Mouse (Mus musculus) 416B (cell line): ENCODE measurements at regions not wholly inside any gene's neighbourhood (a gene's known extent, or its start where the extent isn't known, plus 50 kb on each side); places are given as distances from the start of the nearest gene placed in this dataset.

Experiments
- DNase-seq: peaks from one replicate; pipeline ENCODE4 v3.0.0; 2011; ENCODE audit warnings: low read depth

DNA sequence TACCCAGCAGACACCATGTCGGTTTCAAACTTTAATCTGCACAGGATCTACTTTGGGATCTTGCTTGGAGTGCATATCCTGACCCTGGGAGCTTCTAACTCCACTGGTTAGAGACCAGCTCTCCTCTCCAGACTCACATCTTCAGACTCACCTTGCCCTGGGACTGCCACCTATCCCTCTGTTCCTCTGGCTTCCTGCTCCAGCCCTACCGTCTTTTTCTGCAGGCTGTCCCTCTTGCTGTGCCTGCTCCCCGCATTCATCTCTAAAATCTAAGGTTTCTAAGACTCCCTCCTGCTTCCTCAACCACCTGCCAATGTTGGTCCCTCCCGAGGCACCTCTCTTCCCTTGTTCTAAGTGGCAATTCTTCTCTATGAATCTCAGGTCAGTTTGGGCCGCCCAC, 233.2 kb downstream of the Plpp3 start:
- DNase-seq: no peak

DNA sequence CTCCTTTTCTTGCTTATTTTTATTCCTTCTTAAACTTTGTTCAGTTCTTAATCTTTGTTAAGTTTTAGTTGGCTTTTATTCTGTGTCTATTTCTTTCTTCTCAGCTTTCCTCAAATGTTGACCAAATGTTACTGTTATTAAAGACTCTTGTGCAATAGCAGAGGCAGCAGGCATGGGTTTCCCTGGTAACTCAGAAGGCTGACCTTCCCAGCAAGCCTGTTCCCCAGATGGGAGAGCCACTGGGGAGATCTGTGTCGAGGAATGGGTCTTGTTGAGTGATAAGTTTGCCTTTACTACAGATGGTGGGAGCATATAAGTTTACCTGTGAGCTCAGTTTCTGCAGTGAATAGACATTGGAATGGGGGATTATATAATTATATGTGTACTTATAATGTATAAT, 237.2 kb downstream of the Plpp3 start:
- no peak for DNase-seq

DNA sequence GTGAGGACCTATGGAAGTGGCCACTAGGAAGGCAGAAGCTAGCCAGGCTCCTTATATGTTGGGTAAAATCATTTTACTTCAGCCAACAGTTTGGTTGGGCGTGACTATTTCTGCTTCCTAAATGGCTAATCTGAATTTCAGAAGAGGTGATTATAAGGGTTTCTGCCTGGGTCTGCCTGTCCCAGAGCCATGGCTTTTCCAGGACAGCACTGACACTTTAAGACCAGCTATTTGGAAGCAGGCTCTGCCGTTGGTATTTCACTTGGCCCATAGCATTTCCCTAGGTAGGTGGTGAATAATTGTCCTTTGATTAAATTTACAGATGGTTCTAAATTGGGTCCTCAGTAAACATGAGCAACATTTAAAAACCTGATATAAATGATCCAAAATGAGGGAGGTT, 240.3 kb downstream of the Plpp3 start:
- DNase-seq: no peak

DNA sequence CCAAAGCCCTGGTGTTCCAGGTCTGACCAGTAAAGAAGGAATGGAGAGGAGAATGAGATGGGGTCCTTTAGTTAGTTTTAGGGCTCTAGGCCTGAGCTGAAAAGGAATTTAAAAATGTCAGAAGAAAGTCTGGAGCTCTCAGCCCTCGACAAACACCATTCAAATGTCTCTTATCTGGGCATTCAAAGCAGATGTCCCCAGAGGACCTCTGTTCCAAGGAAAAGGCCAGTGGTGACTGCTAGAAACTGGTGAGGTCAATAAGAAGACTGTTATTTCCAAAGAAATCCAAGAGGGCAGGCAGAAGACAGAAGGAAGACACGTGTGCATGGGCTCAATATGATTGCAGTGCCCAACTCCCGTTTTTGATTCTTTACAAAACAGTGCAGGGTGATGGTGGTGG, 244.9 kb downstream of the Plpp3 start:
- no peak for DNase-seq

DNA sequence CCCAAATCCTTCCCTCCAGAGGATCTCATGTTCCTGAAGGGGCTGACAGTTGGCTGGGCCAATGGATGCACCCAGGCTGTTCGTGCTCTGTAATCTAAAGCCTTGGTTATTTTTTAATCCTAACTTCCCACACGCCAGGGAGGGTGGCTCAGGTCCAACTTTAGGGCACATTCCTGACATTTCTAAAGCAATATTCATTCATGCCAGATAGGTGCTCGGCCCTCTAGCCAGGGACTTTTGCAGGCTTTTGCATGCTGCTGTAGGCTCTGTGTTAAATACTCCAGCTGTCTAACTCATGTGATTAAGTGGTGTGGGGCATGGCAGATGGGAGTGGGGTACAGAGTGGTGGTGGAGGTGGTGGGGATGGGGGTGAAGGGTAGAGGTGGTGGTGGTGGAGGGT, 246.0 kb downstream of the Plpp3 start:
- DNase-seq: no peak

DNA sequence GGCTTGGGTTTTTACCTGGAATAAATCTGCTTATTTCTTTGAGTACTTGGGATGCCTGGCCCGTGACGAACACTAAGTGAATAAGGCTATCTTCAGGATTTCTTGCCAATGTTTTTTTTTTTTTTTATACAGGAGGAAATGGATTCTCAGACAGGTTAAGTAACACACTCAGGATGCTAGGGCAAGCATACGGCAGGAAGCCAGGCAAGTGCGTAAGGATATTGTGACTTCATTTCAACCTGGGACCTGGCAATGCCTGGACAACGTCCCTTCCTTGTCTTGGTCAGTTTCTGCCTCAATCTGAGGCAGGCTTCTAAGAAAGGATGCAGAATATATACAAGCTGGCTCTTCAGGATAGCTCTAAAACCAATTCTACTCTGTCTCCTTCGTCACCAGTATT, 246.5 kb downstream of the Plpp3 start:
- no peak for DNase-seq

DNA sequence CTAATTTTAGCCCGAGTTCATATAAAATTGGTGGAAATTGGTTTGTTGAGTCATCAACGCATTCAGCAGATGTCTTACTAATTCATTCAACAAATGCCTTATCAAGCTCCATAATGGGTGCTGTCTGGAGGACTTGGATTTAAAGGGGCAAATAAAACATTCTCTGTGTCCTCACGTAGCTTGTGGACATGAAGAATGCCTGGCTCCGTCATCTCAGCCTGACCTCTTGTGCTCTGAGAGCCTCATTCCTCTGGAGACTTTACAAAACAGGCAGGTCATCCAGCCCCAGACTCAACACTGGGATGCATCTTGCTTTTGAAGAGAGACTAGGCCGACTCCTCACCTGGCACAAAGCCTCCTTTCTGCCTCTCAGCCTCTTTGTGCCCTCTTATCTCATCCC, 248.6 kb downstream of the Plpp3 start:
- no peak for DNase-seq

DNA sequence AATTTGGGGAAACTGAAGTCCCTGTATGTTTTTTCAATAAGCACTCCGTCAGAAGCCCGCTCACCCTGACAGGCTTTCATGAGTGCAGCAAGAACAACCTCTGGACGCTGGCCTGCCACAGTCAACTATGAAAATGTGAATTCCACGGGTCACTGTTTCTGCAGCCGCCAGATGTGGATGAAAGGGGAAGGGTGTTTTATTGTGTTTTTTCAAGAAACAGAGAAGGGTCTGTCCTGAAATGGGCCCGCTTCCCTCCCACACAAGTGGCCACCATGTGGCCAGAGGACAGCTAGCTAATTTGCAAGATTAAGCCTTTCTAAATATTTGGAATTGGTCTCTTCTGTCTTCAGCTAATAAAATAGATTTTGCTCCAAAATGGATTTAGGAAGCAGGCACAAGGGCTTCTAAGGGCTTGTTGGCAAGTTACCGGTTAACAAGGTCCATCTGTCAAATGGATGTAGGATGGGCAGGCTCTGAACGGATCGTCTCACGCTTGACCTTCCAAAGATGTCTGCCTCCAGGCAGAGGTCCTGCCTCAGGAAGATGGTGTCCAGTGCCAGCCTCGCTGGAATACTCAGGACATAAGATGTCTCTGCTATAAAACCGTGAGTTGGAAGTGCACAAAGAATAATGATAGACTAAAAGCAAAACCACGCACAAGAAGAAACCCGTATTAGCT, 249.8 kb downstream of the Plpp3 start:
- DNase-seq: no peak

DNA sequence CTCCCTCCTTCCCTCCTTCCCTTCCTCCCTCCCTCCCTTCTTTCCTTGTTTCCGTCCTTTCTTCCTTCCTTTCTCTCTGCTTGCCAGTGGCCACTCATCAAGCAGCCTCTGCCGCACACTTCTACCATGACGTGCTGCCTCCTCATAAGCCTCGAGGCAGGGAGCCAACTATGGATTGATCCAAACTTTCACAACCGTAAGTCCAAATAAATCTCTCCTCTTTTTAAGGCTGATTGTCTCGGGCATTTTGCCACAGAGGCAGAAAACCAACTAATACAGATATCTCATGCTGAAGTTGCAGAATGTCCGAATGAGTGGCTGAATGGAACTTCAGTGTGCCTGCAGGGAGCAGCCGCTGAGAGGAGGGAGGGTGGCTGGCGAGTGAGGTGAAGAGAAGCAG, 251.7 kb downstream of the Plpp3 start:
- no peak for DNase-seq

DNA sequence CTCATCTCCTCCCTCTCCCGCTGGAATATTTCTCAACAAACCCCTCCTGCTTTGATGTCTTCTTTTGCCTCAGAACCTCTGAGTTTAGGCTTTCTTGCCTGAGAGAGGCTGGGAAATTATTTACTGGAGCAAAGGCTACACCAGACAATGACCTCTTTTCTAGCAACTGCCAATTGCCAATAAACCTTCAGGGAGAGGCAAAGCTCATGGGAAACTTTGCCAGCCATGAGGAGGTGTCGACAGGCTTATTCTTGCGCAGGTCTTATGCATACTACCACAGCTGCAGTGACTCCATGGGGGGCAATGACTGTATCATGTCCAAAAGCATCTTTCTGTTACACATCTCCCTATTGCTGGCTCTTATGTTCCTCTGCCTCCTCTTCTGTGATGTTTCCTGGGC, 260.0 kb downstream of the Plpp3 start:
- DNase-seq: no peak

DNA sequence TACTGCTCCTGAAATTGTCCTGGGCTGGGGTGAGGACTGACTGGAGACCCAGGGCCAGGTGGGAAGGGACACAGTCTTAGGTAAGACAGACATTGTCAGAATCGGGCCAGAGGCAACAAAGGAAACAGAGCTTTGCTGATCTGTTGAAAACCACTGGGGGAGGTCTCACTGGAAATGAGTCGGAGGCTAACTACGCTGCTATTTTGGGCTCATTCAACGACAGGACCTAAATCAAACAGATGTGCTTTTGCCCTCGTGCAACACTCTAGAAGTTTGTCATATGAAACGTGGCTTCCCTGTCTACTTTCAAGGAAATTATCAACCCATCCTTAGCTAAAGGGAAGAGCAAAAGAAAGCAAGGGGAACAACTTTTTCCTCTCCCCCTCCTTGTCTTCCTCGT, 265.3 kb downstream of the Plpp3 start:
- DNase-seq: no peak

DNA sequence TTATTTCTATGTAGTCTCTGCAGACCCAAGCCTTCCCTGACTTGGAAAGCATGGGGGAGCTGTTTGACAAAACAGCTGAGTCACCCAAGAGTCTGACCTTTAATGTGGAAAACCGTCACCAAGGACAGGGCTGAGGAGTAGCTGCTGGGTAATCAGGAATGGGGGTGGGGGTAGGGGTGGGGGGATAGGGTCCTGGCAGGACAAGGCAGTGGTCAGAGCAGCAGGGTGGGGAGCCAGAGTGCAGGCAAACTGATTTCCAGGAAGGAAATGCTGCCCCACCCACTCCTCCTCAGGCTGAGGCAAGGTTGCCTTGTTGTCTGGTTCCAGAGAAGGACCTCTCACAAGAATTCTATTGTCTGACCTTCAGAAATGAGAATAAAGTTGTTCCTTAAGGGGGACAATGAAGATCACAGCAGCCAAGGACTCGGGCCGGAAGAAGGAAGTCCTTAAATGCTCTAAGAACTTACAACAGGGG, 266.6 kb downstream of the Plpp3 start:
- DNase-seq: no peak

DNA sequence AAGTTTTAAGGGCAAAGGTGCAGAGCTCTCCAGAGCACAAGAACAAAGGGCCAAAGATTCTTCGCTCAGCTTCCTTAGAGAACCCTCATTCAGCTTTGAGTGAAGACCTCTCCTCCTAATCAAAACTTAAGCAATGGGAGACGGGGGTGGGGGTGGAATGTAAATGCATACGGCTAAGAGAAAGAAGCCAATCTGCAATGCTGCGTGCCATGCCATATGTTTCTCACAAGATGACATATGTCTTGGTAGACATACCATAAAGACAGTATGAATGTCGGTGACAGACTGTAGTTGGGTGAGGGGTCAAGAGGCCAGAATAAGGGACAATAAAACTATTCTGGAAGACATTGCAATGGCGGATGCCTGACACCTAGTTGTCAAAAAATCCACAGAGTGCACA, 267.9 kb downstream of the Plpp3 start:
- DNase-seq: no peak

DNA sequence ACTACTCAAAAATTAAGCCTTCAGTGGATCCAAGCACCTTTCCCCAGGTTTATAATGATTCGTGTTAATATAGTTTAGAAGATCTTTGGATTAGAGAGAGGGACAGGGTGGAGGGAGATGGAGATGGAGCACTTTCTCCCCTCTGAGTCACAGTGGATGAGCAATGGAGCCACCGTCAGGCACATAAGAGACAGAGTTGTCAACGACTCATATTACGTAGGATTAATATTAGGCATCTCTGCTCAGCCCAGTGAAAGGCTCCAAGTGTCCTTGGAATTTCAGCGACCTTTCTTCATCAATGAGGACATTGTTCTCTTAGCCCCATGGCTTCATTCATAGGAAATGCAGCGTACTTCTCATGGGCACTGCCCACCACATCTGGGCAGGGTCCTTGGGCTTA, 270.4 kb downstream of the Plpp3 start:
- DNase-seq: no peak

DNA sequence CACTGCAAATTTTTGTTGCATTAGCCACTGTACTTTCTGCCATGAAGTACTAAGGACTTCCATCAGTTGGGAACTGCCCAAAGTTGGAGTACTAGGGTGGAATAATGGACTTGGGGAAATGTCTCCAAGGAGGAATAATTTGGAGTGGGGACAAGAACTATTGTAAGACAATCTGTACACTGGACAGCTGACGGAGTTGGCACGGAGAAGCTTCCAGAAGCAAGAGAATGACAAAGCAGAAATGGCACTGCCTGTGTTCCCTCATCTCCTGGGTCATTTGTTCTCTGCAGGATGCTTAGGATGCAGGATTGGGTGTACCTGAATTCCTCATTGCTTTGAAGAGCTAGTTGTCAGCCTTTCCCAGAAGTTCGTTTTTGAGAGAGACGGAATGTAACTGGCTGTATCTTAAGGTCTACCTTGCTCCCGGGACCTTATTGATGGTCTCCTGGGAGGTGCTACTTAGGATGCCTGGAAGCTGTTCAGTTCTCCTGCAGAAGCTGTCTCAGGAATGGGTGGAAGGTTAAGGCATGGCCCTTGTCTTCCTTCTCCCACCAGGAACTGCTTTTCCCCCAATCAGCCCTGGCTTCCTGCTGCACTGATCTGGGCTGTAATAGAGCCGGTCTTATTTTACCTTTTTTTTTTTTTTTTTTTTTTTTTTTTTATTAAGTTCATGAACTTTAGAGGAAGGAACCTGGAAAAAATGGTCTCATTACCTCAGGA, 272.4 kb downstream of the Plpp3 start:
- DNase-seq: no peak

DNA sequence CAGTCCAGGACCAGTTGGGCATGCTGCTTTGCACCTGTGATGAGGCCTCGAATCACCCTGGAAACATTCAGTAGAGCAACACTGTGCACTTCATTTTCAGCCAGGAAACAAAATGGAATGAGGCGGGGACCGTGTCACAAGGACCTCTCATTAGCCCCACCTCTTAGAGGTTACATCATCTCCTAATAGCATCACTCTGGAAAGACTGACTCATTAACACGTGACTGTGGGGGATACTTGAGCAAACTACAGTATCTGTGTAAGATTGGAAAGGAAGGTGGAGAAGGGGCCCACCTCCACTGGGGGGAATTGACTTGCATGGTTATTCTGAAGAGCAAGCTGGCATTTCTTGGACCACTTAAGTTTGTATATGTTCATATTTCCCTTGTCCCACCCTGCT, 275.3 kb downstream of the Plpp3 start:
- DNase-seq: peak; percentile 3

DNA sequence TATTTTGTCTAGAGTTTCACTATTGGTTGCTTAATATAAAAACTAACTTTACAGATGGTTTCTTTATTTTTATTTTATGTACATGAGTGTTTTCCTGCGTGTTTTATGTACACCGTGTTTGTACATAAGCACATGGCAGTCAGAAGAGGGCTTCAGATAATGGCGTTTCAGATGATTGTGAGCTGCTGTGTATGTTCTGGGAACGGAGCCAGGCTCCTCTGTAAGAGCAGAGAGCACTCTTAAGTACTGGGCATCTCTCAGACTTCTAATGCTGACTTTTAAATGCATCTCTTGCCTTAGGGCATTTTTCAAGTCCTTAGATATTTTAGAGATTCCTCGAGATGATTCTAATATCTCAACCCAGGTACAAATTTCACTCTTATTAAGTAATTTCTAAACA, 280.0 kb downstream of the Plpp3 start:
- no peak for DNase-seq

DNA sequence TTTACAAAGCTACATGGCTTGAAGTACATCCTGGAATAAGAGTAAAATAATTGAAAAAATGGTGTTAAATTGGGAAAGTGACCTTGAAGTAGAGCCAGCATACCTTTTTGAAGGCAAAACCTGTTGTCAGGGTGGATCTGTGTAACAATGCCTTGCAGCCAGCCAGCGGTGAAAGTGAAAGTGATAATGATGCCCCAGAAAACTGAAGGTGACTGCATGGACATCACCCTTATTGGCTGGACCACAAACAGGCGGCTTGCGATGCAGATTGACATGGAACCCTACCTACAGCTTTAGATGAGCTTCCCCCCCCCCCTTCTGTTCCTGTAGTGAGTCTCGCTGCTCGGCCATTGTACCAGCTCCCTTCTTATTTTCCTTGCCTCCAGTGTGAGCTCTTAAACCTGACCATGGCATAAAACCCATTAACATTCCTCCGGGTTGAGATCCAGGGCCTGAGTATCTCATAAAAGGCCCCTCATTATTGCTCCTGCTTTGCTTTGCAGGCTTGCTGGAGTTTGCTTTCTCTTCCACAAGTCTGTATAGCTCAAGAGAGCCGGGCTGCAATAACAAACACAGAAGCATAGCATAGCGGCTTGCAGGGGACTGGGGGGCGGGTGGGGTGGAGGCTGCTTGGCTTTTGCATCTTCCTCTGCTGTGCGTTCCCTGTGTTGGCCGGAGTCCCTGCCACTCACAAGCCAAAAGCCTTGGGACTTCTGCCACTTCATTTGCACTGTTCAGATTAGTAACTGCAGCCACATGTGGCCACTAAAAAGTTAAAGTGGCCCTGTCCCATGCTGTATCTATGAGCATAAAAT, 292.1 kb downstream of the Plpp3 start:
- DNase-seq: no peak

DNA sequence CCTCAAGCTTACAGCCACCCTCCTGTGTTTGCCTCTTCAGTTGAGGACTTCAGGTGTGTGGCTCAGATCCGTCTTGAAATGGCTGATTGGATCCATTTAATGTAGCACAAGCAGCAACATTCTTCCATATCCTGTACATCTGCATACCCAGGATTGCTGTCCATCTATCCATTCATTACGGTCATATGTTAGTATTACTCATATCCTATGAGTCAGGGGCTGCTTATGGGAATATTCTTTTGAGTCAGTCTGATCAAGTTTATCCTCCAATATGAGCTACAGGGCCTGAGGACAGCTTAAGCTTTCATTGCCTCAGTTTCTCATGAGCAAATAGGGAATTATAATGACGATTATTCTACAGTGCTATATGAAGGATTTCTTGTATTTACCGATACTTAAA, 293.7 kb downstream of the Plpp3 start:
- no peak for DNase-seq

DNA sequence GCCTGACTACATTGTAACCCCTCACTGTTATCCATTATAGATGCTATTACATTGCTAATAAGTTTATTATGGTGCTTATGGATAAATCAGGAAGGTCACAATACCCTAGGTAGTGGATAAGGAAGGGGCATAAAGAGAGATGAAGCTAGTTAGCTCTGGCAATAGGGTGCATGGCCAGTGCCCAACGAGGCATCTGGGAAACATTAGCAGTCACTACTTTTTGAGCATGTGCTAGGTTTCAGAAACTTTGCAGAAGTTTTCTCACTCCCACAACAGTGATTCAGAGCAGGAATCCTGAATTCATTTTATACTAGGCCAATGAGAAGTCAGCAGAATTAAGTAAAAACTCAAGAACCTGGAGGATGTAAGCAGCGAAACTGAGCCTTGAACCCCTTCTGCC, 294.7 kb downstream of the Plpp3 start:
- no peak for DNase-seq

DNA sequence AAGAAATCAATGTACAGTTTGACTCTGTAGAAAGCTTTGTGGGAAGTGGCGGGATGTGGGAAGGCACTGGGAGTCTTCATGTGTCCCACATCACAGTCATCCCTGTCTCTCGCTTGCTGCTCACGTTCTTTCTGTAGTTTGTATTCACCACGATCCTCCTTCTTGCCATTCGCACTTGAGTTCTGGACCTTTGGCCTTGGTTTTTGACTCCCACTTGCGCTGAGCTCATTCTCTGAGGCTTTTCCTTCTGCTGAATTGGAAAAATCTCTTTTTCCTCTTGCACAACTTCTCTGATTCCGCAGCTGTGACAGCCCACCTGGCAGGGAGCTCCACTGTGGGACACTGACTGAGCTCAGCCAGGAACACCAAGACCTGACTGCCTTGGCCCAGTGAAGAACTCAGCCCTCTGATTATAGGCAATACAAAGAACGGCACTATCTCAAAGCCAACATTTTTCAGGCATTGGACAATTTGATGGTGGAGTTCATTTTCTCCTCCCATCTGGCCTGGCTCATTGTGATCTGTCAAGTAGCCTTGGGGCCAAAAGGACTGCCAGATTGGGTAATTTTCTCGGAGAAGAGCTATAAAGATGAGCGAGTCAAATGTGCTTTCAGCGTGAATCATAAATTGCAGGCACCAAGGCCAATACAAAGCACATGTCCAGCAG, 299.9 kb downstream of the Plpp3 start:
- no peak for DNase-seq

DNA sequence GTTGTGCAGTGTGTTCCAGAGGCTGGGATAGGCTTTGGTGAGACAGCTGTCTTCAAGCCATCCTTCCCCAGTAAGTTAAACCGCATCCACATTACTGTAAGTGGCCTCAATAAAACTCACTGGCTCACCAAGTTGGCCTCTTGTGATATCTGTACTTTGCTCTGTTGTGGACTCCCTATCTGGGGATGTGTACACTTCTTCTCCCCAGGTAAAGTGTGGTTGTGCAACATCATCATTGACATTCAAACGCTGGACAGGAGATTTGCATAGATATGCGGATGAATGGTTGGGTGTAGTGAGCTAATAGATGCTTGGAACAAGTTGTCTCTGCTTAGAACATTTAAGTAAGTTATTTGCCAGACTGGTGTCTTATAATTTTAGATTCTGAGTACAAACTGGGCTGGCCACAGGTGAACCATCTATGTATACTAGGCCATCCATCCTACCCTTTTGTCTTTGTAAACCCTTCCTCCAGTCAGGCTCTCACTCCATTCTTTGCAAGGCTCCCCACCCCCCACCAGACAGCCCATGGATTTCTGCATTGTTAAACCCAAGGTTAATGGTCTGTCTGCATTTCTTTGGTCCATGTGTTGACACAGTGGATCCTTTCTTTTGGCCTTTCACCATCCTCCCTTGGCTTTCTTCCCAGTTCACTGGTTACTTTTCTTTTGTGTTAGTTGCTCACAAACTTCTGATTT, 303.0 kb downstream of the Plpp3 start:
- no peak for DNase-seq
